Mouse (Mus musculus) testis, adult 2 months (tissue): Measurements from ENCODE around the gene Rab15.

Source experiments
- CTCF ChIP-seq: fragments of 200-500 bp; IDR thresholded peaks from 2 replicates; pipeline ENCODE4 v1.5.1; 2012; ENCODE audit warnings: low read depth, mild to moderate bottlenecking, inconsistent platforms, low read length, moderate library complexity; ENCODE audit not compliant: control insufficient read depth, insufficient read depth, insufficient replicate concordance
- POLR2A ChIP-seq: fragments of 200-500 bp; IDR thresholded peaks from 2 replicates; pipeline ENCODE4 v1.6.1; 2012; ENCODE audit warnings: low read depth, mild to moderate bottlenecking, inconsistent platforms, low read length, moderate library complexity; ENCODE audit not compliant: control insufficient read depth

DNA sequence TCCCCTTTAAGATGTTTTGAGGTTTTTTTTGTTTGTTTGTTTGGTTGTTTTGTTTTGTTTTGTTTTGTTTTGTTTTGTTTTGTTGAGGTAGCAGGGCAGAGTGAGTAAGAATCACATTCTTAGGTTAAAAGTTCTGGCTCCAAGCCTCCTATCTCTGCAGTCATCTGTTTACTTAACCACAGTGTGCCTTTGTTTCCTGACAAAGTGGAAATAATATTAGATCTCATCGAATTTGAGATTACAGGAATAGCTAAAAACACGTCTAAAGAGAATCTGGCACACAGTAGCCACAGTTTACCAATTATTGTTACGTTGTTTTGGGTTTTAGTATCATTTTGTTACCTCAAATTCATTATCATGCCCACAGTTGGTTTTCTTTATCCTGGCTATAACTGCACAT is 48.1 kb downstream of the Rab15 start:
- TF ChIP-seq CTCF (no peak), POLR2A (no peak)
